Mouse (Mus musculus): ENCODE measurements around the gene Hsd17b3. TPM values are rescaled to one million over a fixed set of nuclear protein-coding genes. Genes with fewer than 3 reads are reported as not detected.

Hsd17b3 gene
- polyA plus RNA-seq, 1 experiment from 2014 or later, result not detected

DNA sequence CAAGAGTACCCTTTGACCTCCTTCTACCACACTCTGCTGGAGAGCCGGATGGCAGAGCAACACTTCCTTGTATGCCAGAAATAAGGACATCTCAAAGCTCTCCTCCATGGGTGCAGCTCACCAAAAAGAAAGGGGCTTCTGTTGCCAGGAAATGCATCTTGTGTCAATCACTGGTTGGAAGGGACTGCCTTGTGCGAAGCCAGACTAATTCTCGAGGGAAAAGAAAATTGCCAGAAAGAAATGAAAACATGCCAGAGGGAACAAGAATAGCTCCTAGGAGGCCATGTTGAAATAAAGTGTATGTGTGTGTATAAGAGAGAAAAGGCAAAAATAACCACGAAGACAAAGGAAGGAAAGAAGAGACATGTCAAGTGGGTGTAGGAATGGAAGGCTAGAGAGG is 73.0 kb downstream of the Hsd17b3 start:
- no peak for ATAC-seq (ENCODE audit: insufficient number of reproducible peaks, insufficient read depth, low FRiP score, low TSS enrichment, low read depth)
- Histone ChIP-seq H3K4me2 (no peak overlapping the region), H3K27ac (no peak overlapping the region)

DNA sequence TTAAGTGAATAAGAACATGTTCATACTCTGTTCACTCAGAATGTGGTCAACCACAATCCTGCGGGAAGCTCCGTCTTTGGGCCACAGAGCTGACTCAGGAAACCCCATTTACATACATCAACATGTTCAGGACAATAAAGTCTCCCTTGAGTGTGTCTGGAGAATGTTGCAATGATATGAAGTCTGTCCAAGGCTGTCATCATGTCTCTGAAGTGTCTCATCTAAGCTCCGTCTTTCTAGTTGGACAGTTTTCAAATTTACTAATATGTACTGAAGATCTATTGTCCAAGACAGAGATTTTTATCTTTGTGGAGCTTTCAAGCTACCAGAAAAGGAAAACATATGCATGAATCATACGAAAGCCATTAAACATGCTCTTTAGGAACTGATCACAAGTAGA is 77.9 kb downstream of the Hsd17b3 start:
- H3K4me1 ChIP-seq, result peaks cover 25% of the 10 kb centered on the region
- ATAC-seq (ENCODE audit: insufficient number of reproducible peaks, insufficient read depth, low FRiP score, low TSS enrichment, low read depth), result no peak
- no peak overlapping the region for H3K4me3 ChIP-seq
- 59% methylated on average over 4 of the region's 4 CpGs for WGBS
- no peaks in the 10 kb centered on the region for H3K9me3 ChIP-seq
- no peaks in the 10 kb centered on the region for H3K27me3 ChIP-seq
- H3K36me3 ChIP-seq, result no peaks in the 10 kb centered on the region
- no peak overlapping the region for H3K4me2 ChIP-seq
- H3K9ac ChIP-seq, result no peak overlapping the region
- H3K27ac ChIP-seq, result peak overlapping the region; percentile 66

More for the DNA sequence above, 73.0 kb downstream of the Hsd17b3 start:
- Histone ChIP-seq H3K36me3 (no peaks in the 10 kb centered on the region), H3K4me3 (no peak overlapping the region), H3K27me3 (no peaks in the 10 kb centered on the region), H3K9me3 (no peaks in the 10 kb centered on the region), H3K9ac (no peak overlapping the region), H3K4me1 (peaks cover 56% of the 10 kb centered on the region)
- 42% methylated on average over 4 of the region's 4 CpGs for WGBS

Other genes starting within 250 kb of the Hsd17b3 start
- 3.4 and 5.7 TPM in 2 replicates for gene Slc35d2, start 40.1 kb upstream of the Hsd17b3 start, polyA plus RNA-seq (2015; fragmentation: Nextera tagmentation; extraction: Ambion mirVana)
- gene Zfp367, start 64.0 kb upstream of the Hsd17b3 start, polyA plus RNA-seq (2015; fragmentation: Nextera tagmentation; extraction: Ambion mirVana), result 15.6 and 18.7 TPM in 2 replicates
- gene Habp4, start 72.6 kb upstream of the Hsd17b3 start, polyA plus RNA-seq (2015; fragmentation: Nextera tagmentation; extraction: Ambion mirVana), result 25.2 and 25.5 TPM in 2 replicates
- gene Cdc14b, start 186.1 kb upstream of the Hsd17b3 start, polyA plus RNA-seq (2015; fragmentation: Nextera tagmentation; extraction: Ambion mirVana), result 20.7 and 26.1 TPM in 2 replicates
- 33.9 and 36.0 TPM in 2 replicates for gene Aaed1, start 223.5 kb upstream of the Hsd17b3 start, polyA plus RNA-seq (2015; fragmentation: Nextera tagmentation; extraction: Ambion mirVana)